Mouse (Mus musculus) frontal cortex, adult (tissue): ENCODE results near the gene Trank1.

ENCODE experiments used
- ATAC-seq: cut with Nextera tagmentation; 2 replicates; pipeline ENCODE4 v1.9.2; 2017; ENCODE audit warnings: mild to moderate bottlenecking, moderate library complexity, mixed read lengths; ENCODE audit not compliant: low TSS enrichment

Gene Trank1

DNA sequence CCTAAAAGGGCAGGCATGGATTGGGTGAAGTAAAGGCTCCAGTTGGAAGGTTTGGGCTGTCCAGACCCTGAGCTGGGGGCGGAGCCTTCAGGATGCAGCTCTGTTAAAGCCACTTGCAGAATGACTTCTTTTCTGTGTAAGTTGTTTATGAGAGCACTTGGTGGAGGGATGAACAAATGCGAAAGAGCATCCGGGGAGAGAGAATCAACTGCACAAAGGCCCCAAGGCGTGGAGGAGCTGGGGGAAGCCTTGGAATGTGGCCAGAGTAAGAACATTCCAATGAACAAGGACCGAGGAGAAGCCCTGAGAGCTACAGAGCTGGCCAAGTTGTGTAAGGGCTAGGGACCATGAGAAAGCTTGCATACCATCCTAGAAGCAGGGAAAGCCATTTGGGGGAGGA lies 111.0 kb downstream of the Trank1 start:
- no peak for ATAC-seq

DNA sequence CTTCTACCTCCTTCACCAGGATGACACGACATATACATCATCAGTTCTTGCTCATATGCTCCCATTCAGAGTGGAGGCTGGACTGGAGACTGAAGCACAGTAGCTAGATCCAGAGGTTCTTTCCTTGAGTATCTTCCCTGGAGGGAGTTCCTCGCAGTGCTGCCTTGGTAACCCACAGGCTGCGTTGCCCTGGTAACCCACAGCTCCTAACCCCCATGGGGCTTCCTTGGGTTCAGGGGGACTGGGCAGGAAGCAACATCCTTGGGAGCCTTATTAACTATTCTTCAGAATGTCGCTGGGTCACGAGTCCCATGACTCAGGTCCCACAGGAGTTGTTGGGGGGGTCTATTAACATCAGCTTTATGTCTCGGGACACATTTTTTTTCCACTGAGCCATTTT lies 113.6 kb downstream of the Trank1 start:
- ATAC-seq, result no peak

DNA sequence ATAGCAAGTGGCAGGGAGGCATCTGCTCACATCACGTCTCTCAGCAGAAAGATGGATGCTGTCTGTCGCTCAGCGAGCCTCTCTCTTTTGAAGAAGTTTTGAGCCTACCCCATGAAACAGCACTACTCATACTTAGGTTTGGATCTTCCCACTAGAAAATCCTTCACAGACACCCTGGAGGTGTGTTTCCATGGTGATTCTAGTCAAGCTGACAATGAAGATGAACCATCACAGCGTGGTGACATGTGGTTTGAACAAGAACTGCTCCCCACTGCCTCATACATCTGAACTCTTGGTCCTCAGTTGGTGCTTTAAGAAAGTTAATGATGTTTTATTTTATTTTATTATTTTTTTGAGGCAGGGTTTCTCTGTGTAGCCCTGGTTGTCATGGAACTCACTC lies 114.4 kb downstream of the Trank1 start:
- ATAC-seq, result 0 out of 2 replicates have a peak, but pooled peaks have one; percentile 59

DNA sequence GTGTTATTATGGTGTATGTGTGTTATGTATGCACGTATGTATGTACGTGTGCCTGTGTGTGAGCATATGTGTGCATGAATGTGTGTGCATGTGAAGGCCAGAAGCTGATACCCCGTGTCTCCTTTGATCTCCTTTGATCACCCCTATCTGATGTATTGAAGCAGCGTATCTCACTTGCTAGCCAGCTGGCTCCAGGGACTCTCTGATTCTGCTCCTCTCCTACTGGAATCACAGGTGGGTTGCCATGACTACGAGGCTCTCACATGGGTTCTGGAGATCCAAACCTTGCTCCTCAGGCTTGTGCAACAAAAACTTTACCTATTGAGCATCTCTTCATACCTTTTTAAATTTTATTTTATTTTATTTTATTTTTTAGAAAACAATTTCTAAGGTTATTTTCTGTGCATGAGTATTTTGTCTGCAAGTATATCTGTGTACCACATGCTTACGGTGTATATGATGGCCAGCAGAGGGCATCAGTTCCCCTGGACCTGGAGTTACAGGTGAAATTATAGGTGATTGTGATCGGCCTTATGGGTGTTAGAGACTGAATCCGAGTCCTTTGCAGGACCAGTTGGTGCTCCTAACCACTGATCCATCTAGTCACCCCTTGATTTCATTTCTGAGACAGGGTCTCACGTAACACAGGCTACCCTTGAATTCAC lies 116.5 kb downstream of the Trank1 start:
- no peak for ATAC-seq

DNA sequence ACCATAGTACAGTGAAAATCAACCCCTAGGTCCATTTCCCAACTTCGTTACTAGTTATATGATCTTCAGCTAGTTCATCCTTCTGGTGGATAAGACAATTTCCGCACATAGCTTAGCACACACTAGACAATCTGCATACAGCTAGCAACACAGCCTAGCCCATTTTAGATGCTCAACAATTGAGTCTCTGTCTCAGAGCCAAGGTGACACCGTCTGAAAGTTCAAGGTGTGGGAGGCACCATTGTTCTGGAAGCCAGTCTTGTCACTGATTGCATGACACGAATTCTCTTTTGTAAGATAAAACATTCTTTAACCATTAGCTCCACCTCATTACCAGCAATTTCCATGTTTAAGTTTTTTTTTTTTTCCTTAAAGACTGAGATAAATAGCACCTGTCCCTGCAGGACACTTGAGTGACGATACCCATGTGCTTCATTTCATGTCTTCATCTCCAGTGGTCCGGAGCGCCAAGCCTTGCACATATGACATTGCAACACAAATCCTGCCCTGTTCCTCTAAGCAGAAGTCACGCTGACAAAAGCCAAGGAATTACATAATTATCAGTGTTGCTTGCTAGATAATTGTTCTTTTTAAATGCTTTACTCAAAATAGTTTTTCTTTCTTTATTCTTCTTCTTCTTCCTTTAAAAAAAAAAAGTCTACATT lies 117.3 kb downstream of the Trank1 start:
- ATAC-seq, result no peak

DNA sequence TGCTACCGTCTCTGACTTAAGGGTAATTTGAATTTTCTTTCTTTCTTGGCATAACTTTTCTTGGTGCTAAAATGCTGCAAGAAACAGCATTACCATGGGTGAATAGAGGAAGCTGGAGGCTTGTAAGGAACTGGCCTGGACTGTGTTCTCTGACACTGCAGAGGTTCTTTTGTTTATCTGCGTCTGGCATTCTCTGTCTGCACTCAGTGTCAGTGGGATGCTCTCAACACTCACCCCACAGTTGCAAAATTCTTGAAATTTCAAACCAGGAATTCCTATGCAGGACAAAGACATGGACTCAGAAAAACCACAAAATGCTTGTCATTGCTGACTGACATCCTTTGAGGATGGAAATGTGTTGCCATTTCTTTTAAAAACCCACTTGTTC lies 117.8 kb downstream of the Trank1 start:
- no peak for ATAC-seq

DNA sequence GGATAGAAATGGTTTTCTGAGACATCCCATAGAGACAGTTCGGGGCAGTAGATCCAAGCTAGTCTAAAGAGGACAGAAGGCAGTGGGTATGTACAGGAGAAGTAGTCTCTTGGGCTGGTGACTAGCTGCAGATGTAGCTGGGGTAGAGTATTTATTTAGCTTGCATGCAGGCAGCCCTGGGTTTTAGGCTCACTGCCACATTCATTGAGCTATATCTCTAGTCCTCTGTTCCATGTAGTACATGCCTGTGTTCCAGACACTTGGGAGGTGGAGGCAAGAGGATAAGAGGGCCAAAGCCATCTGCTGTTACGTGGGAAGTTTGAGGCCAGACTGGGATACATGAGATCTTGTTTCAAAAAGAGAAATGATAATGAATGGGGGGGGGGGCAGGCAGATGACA lies 123.9 kb downstream of the Trank1 start:
- peak; percentile 47 for ATAC-seq

DNA sequence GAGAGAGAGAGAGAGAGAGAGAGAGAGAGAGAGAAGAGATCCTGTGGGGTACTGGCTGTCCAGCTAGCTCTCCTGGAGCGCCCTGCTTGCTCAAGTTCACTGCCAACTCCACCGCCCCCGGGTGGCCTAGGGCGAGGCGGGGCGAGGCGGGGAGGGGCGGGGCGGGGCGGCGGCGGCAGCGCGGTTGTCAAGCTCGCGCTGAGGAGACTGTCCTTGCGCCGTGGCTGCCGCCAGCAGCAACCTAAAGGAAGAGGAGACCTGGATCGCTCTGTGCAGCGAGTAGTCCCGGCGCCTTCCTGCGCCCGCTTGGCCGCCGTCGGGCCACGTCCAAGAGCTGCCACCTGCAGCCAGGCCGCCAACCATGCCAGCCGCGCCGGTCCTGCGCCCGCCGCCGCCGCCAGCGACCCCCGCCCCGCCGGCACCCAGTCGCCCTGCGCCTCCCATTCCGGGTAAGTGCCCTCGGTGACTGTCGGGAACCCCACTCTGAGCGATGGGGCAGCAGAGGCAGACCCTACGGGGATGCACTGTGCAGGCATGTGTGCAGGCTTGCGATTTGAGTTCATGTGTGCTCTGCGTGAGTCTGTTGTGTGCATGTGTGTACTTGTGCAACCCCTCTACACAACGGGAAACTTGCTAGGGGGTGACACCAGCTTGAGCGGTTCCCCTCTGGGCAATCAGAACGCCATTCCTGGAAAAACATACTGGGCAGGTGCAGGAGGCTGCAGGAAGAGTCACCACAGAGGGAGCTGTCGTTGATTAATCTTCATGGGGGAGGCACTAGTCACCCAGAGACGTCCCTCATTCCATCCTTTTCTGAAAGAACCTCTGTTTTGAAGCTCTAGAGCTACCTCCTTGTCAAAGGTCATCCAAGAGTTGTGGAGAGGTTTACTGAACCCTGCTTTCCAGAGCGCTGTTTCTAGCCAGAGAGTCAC lies 127.6 kb downstream of the Trank1 start, which contains the start of gene Dclk3:
Gene Dclk3 (plus strand): TSS at position 178 of the 932 bp plus-strand sequence.
- ATAC-seq, result peak; percentile 24; the same call in 1 of the 2 replicates

DNA sequence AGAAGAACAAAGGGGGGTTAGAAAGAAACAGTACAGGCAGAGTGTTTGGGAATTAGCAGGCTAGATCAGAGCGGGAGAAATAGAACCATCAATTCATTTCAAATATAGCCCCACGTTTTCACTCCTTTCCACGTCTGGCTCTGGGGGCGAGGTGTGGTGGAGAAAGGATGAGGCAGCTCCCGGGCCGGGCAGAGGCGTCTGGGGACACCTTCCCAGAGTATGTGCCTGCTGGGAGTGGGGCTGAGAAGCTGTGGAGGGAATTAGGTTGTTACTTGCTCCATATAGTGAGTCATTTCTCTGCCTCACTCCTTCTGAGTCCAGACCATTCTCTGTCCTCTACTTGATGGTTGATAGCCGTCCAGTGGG lies 128.3 kb downstream of the Trank1 start:
- peak; percentile 82 for ATAC-seq

DNA sequence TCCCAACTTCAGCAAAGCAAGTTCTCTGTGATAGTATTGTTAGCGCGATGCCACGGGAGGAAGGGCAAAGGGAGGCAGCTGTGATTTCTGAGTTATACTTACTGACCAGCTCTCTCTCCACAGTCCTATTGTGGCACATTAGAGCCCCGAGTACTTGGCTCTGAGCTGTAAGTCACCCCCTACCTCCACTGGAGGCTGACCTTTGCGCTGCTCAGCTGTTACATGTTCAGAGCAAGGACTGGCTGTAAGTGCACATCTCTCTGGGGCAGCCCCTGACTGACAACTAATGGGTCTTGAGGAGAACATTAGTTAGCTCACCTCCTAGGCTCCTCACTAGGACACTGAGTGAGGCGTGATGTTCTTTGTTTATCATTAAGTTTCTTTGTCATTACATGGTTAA lies 128.9 kb downstream of the Trank1 start:
- ATAC-seq, result no peak

DNA sequence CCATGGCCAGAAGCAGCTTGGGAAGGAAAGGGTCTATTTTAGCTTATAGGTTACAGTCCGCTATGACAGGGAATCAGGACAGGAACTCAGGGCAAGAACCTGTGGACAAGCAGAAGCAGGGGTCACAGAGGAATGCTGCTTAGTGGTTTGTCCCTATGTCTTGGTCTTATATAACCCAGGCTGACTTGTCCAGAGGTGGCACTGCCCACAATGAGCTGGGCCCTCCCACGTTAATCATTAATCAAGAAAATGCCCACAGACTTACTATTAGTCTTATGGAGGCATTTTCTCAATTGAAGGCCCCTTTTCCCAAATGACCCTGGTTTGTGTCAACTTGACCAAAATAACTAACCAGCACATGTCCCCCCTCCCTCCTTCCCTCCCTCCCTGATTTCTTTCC lies 129.6 kb downstream of the Trank1 start:
- no peak for ATAC-seq
